Mouse (Mus musculus): Measurements from ENCODE around the gene Bcar3. TPM values are rescaled to one million over a fixed set of nuclear protein-coding genes. Genes with fewer than 3 reads are reported as not detected.

Gene Bcar3
- polyA plus RNA-seq, 1 experiment from 2014 or later, result 16.2 TPM

GRCm38 (mm10) chr3:122295511-122295910 is 1.6 kb downstream of the Bcar3 start:
- no peaks in the 10 kb centered on the region for H3K27me3 ChIP-seq
- no peaks in the 10 kb centered on the region for H3K36me3 ChIP-seq
- 11% methylated on average over 5 of the region's 5 CpGs for WGBS
- no peak overlapping the region for H3K4me3 ChIP-seq
- H3K27ac ChIP-seq, result no peak overlapping the region
- no peak overlapping the region for H3K9ac ChIP-seq
- no peak for ATAC-seq (ENCODE audit: borderline replicate concordance, extremely low read depth, low FRiP score, low TSS enrichment)
- no peak overlapping the region for H3K4me2 ChIP-seq
- peaks cover 15% of the 10 kb centered on the region for H3K4me1 ChIP-seq
- no peaks in the 10 kb centered on the region for H3K9me3 ChIP-seq

GRCm38 (mm10) chr3:122296979-122297378 is 3.0 kb downstream of the Bcar3 start:
- Histone ChIP-seq H3K27me3 (no peaks in the 10 kb centered on the region), H3K4me3 (no peak overlapping the region), H3K4me1 (peaks cover 12% of the 10 kb centered on the region), H3K9me3 (no peaks in the 10 kb centered on the region), H3K36me3 (no peaks in the 10 kb centered on the region), H3K4me2 (no peak overlapping the region), H3K9ac (no peak overlapping the region), H3K27ac (no peak overlapping the region)
- ATAC-seq (ENCODE audit: borderline replicate concordance, extremely low read depth, low FRiP score, low TSS enrichment), result no peak
- WGBS, result 44% methylated on average over 5 of the region's 5 CpGs

GRCm38 (mm10) chr3:122300983-122301919 is 7.3 kb downstream of the Bcar3 start:
- Histone ChIP-seq H3K27me3 (no peaks in the 10 kb centered on the region), H3K9me3 (no peaks in the 10 kb centered on the region), H3K4me3 (no peak overlapping the region), H3K4me2 (no peak overlapping the region), H3K36me3 (no peaks in the 10 kb centered on the region), H3K4me1 (no peaks in the 10 kb centered on the region), H3K27ac (no peak overlapping the region), H3K9ac (no peak overlapping the region)
- whole genome bisulfite sequencing, result 63% methylated on average over 9 of the region's 9 CpGs
- ATAC-seq (ENCODE audit: borderline replicate concordance, extremely low read depth, low FRiP score, low TSS enrichment), result no peak

- H3K4me2 ChIP-seq, result no peak overlapping the region
Observed at GRCm38 (mm10) chr3:122304560-122304959, 10.6 kb downstream of the Bcar3 start.

GRCm38 (mm10) chr3:122307894-122308671 is 14.1 kb downstream of the Bcar3 start:
- no peak overlapping the region for H3K9ac ChIP-seq
- no peaks in the 10 kb centered on the region for H3K4me1 ChIP-seq
- no peak overlapping the region for H3K4me2 ChIP-seq
- H3K27ac ChIP-seq, result no peak overlapping the region
- no peaks in the 10 kb centered on the region for H3K36me3 ChIP-seq
- H3K27me3 ChIP-seq, result no peaks in the 10 kb centered on the region
- ATAC-seq (ENCODE audit: borderline replicate concordance, extremely low read depth, low FRiP score, low TSS enrichment), result no peak
- WGBS, result 42% methylated on average over 4 of the region's 4 CpGs
- H3K9me3 ChIP-seq, result no peaks in the 10 kb centered on the region
- H3K4me3 ChIP-seq, result no peak overlapping the region

More at GRCm38 (mm10) chr3:122304560-122304959, 10.6 kb downstream of the Bcar3 start:
- Histone ChIP-seq H3K4me3 (no peak overlapping the region), H3K9me3 (no peaks in the 10 kb centered on the region), H3K36me3 (no peaks in the 10 kb centered on the region), H3K9ac (no peak overlapping the region), H3K27ac (no peak overlapping the region), H3K27me3 (no peaks in the 10 kb centered on the region), H3K4me1 (no peaks in the 10 kb centered on the region)
- WGBS, result 78% methylated on average over 4 of the region's 4 CpGs
- no peak for ATAC-seq (ENCODE audit: borderline replicate concordance, extremely low read depth, low FRiP score, low TSS enrichment)

- WGBS, result 29% methylated on average over 6 of the region's 6 CpGs
- Histone ChIP-seq H3K27ac (no peak overlapping the region), H3K36me3 (no peaks in the 10 kb centered on the region), H3K4me3 (no peak overlapping the region), H3K4me2 (no peak overlapping the region), H3K27me3 (no peaks in the 10 kb centered on the region), H3K9me3 (no peaks in the 10 kb centered on the region), H3K4me1 (peaks cover 2% of the 10 kb centered on the region; the same call in 1 of the 2 replicates), H3K9ac (no peak overlapping the region)
- no peak for ATAC-seq (ENCODE audit: borderline replicate concordance, extremely low read depth, low FRiP score, low TSS enrichment)
Observed at GRCm38 (mm10) chr3:122308981-122309380, 15.0 kb downstream of the Bcar3 start.

GRCm38 (mm10) chr3:122312078-122312477 is 18.1 kb downstream of the Bcar3 start:
- no peak overlapping the region for H3K27ac ChIP-seq
- no peaks in the 10 kb centered on the region for H3K27me3 ChIP-seq
- no peak overlapping the region for H3K4me3 ChIP-seq
- H3K36me3 ChIP-seq, result no peaks in the 10 kb centered on the region
- 17% methylated on average over 2 of the region's 2 CpGs for WGBS
- H3K9ac ChIP-seq, result no peak overlapping the region
- no peak for ATAC-seq (ENCODE audit: borderline replicate concordance, extremely low read depth, low FRiP score, low TSS enrichment)
- H3K9me3 ChIP-seq, result no peaks in the 10 kb centered on the region
- peaks cover 4% of the 10 kb centered on the region; the same call in 1 of the 2 replicates for H3K4me1 ChIP-seq
- H3K4me2 ChIP-seq, result no peak overlapping the region

GRCm38 (mm10) chr3:122312936-122313629 is 19.1 kb downstream of the Bcar3 start:
- H3K4me3 ChIP-seq, result no peak overlapping the region
- no peak overlapping the region for H3K27ac ChIP-seq
- H3K4me1 ChIP-seq, result peaks cover 4% of the 10 kb centered on the region
- no peak overlapping the region for H3K4me2 ChIP-seq
- H3K9me3 ChIP-seq, result no peaks in the 10 kb centered on the region
- H3K27me3 ChIP-seq, result no peaks in the 10 kb centered on the region
- H3K9ac ChIP-seq, result no peak overlapping the region
- 62% methylated on average over 10 of the region's 10 CpGs for WGBS
- H3K36me3 ChIP-seq, result no peaks in the 10 kb centered on the region
- no peak for ATAC-seq (ENCODE audit: borderline replicate concordance, extremely low read depth, low FRiP score, low TSS enrichment)

GRCm38 (mm10) chr3:122313936-122314335 is 20.0 kb downstream of the Bcar3 start:
- WGBS, result 38% methylated on average over 7 of the region's 7 CpGs
- no peak overlapping the region for H3K9ac ChIP-seq
- H3K27ac ChIP-seq, result no peak overlapping the region
- no peak overlapping the region for H3K4me3 ChIP-seq
- no peaks in the 10 kb centered on the region for H3K9me3 ChIP-seq
- no peaks in the 10 kb centered on the region for H3K27me3 ChIP-seq
- H3K4me1 ChIP-seq, result peaks cover 4% of the 10 kb centered on the region
- H3K4me2 ChIP-seq, result no peak overlapping the region
- H3K36me3 ChIP-seq, result no peaks in the 10 kb centered on the region
- ATAC-seq (ENCODE audit: borderline replicate concordance, extremely low read depth, low FRiP score, low TSS enrichment), result no peak

GRCm38 (mm10) chr3:122316621-122317020 is 22.7 kb downstream of the Bcar3 start:
- 13% methylated on average over 11 of the region's 11 CpGs for WGBS
- Histone ChIP-seq H3K36me3 (no peaks in the 10 kb centered on the region), H3K27ac (peak overlapping the region; percentile 63), H3K9ac (no peak overlapping the region), H3K9me3 (no peaks in the 10 kb centered on the region), H3K4me2 (peak overlapping the region; percentile 43), H3K4me3 (peak overlapping the region; percentile 13; the same call in 1 of the 2 replicates), H3K4me1 (peaks cover 4% of the 10 kb centered on the region), H3K27me3 (no peaks in the 10 kb centered on the region)
- peak; percentile 88 for ATAC-seq (ENCODE audit: borderline replicate concordance, extremely low read depth, low FRiP score, low TSS enrichment)

- Histone ChIP-seq H3K27ac (peak overlapping the region; percentile 63), H3K27me3 (no peaks in the 10 kb centered on the region), H3K9me3 (no peaks in the 10 kb centered on the region), H3K4me3 (no peak overlapping the region), H3K4me2 (no peak overlapping the region), H3K36me3 (no peaks in the 10 kb centered on the region), H3K4me1 (peaks cover 4% of the 10 kb centered on the region), H3K9ac (no peak overlapping the region)
- no peak for ATAC-seq (ENCODE audit: borderline replicate concordance, extremely low read depth, low FRiP score, low TSS enrichment)
- WGBS, result 73% methylated on average over 6 of the region's 6 CpGs
Observed at GRCm38 (mm10) chr3:122317339-122317738, 23.4 kb downstream of the Bcar3 start.

All from lung, embryonic 15.5 days (tissue).